Mouse (Mus musculus) erythroblast, embryonic 14.5 days (primary cell): Measurements from ENCODE around the gene Gm44805. TPM values are rescaled to one million over a fixed set of nuclear protein-coding genes. Genes with fewer than 3 reads are reported as not detected.

Source experiments
- H3K27me3 ChIP-seq: 2 replicates; pipeline ENCODE4 v1.6.1; 2012; ENCODE audit warnings: inconsistent platforms; ENCODE audit not compliant: control insufficient read depth
- H3K36me3 ChIP-seq: 2 replicates; pipeline ENCODE4 v1.6.1; 2012; ENCODE audit warnings: mild to moderate bottlenecking, inconsistent platforms; ENCODE audit not compliant: control insufficient read depth
- H3K4me1 ChIP-seq: 2 replicates; pipeline ENCODE4 v1.6.1; 2012; ENCODE audit warnings: inconsistent platforms; ENCODE audit not compliant: control insufficient read depth
- H3K4me3 ChIP-seq: replicated peaks from 2 replicates; pipeline ENCODE3; 2012; ENCODE audit warnings: moderate library complexity, mild to moderate bottlenecking, inconsistent platforms
- H3K9me3 ChIP-seq: 2 replicates; pipeline ENCODE4 v1.6.1; 2012; ENCODE audit warnings: low read length, inconsistent platforms, mixed read lengths; ENCODE audit not compliant: control insufficient read depth
- GATA1 ChIP-seq: IDR thresholded peaks from 2 replicates; pipeline ENCODE4 v1.6.1; 2012; ENCODE audit warnings: low read length, inconsistent platforms, mixed read lengths
- TAL1 ChIP-seq: IDR thresholded peaks from 3 replicates; pipeline ENCODE4 v1.6.1; 2012; ENCODE audit warnings: low read length, inconsistent platforms, mixed read lengths
- polyA plus RNA-seq: library from polyadenylated mRNA; stranded (reverse); fragments of >175 nt; gene quantifications from 2 replicates; pipeline ENCODE4 v1.2.3, GENCODE M21; 2012

The Gm44805 gene
- polyA plus RNA-seq, 1 experiment: not detected

- Histone ChIP-seq H3K27me3 (no peaks in the 10 kb centered on the region), H3K36me3 (no peaks in the 10 kb centered on the region; the same call in 1 of the 2 replicates), H3K4me3 (no peak overlapping the region), H3K4me1 (peaks cover 7% of the 10 kb centered on the region; the same call in 1 of the 2 replicates), H3K9me3 (no peaks in the 10 kb centered on the region)
- TF ChIP-seq GATA1 (no peak), TAL1 (no peak)
Measured at GRCm38 (mm10) chr7:19686521-19686920, 5.3 kb upstream of the Gm44805 start.

DNA sequence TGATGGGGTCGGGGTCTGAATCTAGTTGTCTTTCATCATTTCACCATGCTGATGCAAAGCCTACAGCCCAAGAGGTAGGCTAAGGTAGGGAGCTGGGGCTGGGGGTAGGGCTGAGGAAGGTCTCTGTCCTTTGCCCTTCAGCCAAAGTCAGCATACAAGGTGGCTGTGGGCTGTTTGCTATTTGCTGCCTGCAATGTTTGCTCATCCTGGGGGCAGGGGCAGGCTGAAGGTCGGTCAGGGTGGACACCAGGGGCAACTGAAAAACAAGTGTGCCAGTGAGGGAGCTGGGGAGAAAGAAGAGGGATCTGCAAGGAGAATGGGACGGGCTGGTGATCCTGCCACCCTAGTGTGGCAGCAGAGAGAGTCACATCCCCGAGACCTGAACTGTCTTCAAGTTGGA lies 4.2 kb upstream of the Gm44805 start:
- Histone ChIP-seq H3K9me3 (no peaks in the 10 kb centered on the region), H3K4me1 (peaks cover 10% of the 10 kb centered on the region; the same call in 1 of the 2 replicates), H3K27me3 (no peaks in the 10 kb centered on the region), H3K36me3 (no peaks in the 10 kb centered on the region; the same call in 1 of the 2 replicates), H3K4me3 (no peak overlapping the region)
- TF ChIP-seq GATA1 (no peak), TAL1 (no peak)

DNA sequence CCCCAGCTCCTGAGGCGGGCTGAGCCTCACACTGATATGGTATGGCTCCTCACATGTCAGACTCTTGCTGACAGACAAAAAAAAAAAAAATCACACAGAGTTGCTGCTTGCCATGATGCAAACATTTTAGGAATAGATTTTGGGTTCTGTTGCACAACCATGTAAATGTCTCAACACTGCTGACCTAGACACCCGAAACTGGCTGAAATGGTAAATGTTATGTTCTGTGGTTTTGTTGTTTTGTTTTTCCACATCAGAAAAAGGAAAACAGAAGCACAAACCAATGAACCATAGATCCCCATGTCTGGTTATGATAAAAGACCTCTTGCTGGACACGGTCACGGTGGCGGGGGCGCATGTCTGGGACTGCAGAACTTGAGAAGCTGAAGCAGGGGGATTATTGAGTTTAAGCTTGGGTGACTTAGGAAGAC lies 2.6 kb upstream of the Gm44805 start:
- H3K27me3 ChIP-seq: no peaks in the 10 kb centered on the region
- H3K36me3 ChIP-seq: no peaks in the 10 kb centered on the region
- H3K4me1 ChIP-seq: peaks cover 10% of the 10 kb centered on the region; the same call in 1 of the 2 replicates
- TF ChIP-seq TAL1 (no peak), GATA1 (no peak)
- no peaks in the 10 kb centered on the region for H3K9me3 ChIP-seq
- no peak overlapping the region for H3K4me3 ChIP-seq

DNA sequence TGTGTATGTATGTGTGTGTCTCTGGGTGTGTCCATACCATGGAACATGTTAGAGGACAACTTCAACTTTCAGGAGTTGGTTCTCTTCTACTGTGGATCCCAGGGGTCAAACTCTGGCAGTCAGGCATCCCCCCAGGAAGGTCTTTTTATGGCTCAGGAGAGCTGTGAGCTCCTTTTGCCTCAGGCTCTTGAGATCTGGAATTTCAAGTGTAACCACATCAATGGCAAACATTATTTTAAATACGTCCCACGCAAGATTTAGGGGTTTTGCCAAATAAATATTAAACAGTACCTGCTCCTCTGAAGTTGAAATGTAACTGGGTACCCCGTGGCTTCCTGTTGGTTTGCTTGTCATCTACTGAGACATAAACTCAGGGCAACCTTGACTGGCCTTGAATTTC lies 1.8 kb upstream of the Gm44805 start:
- H3K27me3 ChIP-seq: no peaks in the 10 kb centered on the region
- no peak overlapping the region for H3K4me3 ChIP-seq
- peaks cover 10% of the 10 kb centered on the region; the same call in 1 of the 2 replicates for H3K4me1 ChIP-seq
- no peak for TF ChIP-seq GATA1
- no peak for TF ChIP-seq TAL1
- H3K36me3 ChIP-seq: no peaks in the 10 kb centered on the region
- no peaks in the 10 kb centered on the region for H3K9me3 ChIP-seq

- H3K4me3 ChIP-seq: no peak overlapping the region
- no peaks in the 10 kb centered on the region for H3K27me3 ChIP-seq
- H3K4me1 ChIP-seq: peaks cover 5% of the 10 kb centered on the region; the same call in 1 of the 2 replicates
- no peaks in the 10 kb centered on the region for H3K9me3 ChIP-seq
- TF ChIP-seq TAL1 (no peak), GATA1 (no peak)
- H3K36me3 ChIP-seq: no peaks in the 10 kb centered on the region; the same call in 1 of the 2 replicates
Measured at GRCm38 (mm10) chr7:19680702-19681101, 521 bp downstream of the Gm44805 start.

DNA sequence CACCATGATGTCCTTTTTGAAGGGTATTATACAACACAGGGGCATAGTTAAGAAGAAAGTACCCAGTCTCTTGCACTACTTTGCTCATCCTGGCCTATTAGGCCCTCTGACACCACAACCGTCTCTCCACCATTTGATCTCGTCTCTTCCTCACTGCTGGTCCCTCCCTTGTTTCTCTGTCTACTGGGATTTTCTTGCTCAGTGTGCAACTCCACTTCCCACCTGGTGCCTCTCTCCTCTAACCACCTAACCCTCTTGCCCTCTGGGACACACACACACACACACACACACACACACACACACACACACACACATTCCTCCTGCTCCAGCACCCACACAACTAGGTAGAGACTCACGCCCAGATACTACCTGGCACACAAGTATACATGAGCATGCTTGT lies 2.3 kb downstream of the Gm44805 start:
- TF ChIP-seq TAL1 (no peak), GATA1 (no peak)
- H3K27me3 ChIP-seq: no peaks in the 10 kb centered on the region
- no peaks in the 10 kb centered on the region for H3K9me3 ChIP-seq
- H3K4me3 ChIP-seq: no peak overlapping the region
- peaks cover 5% of the 10 kb centered on the region; the same call in 1 of the 2 replicates for H3K4me1 ChIP-seq
- H3K36me3 ChIP-seq: no peaks in the 10 kb centered on the region; the same call in 1 of the 2 replicates

DNA sequence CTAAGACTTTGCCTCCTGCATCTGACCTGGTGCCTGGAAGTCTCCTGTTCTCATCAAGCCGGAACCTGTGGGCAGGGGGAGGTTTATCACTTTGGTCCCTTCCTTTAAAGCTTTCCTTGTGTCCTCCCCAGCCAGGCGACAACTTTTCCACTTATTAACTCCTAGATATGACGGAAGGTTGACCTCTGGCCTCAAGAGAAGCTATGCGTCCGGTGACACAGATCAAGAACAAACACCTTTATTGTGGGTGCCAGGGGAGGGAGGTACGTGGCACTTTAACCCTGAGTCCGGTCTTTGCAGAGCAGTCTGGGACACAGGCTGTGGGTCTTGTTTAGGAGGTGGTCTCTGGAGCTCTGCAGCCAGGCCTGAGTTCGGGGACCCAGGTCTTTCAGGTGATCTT lies 3.4 kb downstream of the Gm44805 start, which contains the start of gene Apoc2:
TSS of gene Apoc2 (minus strand) at position 70 of the 400 bp plus-strand sequence.
- TF ChIP-seq TAL1 (no peak), GATA1 (no peak)
- Histone ChIP-seq H3K27me3 (no peaks in the 10 kb centered on the region), H3K4me3 (no peak within 1 kb of the TSS), H3K9me3 (no peaks in the 10 kb centered on the region), H3K36me3 (no peaks in the 10 kb centered on the region; the same call in 1 of the 2 replicates), H3K4me1 (peaks cover 5% of the 10 kb centered on the region; the same call in 1 of the 2 replicates)

DNA sequence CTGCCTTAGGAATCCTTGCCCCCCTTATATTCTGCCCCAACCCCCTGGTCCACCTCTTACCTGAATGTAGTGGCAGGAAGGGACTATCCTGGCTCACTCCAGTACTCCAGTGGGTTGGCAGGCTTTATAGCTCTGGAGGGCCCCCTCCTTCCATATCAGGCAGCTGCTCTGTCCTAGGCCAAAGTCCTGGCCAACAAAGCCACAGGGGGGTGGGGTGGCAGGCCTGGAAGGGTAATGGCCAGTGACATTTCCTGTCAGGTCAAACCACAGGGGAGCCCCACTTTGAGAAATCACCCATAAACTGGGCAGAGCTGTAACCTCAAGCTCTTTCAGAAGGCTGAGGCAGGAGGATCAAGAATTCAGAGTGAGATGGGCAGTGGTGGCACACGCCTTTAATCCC lies 4.6 kb downstream of the Gm44805 start:
- Histone ChIP-seq H3K27me3 (no peaks in the 10 kb centered on the region), H3K36me3 (no peaks in the 10 kb centered on the region; the same call in 1 of the 2 replicates), H3K4me1 (peaks cover 3% of the 10 kb centered on the region; the same call in 1 of the 2 replicates), H3K4me3 (peak overlapping the region; percentile 39), H3K9me3 (no peaks in the 10 kb centered on the region)
- TF ChIP-seq GATA1 (no peak), TAL1 (no peak)

- Histone ChIP-seq H3K27me3 (no peaks in the 10 kb centered on the region), H3K9me3 (no peaks in the 10 kb centered on the region), H3K4me1 (no peaks in the 10 kb centered on the region), H3K4me3 (peak overlapping the region; percentile 39), H3K36me3 (no peaks in the 10 kb centered on the region; the same call in 1 of the 2 replicates)
- TF ChIP-seq TAL1 (no peak), GATA1 (no peak)
Measured at GRCm38 (mm10) chr7:19675824-19676223, 5.4 kb downstream of the Gm44805 start.

DNA sequence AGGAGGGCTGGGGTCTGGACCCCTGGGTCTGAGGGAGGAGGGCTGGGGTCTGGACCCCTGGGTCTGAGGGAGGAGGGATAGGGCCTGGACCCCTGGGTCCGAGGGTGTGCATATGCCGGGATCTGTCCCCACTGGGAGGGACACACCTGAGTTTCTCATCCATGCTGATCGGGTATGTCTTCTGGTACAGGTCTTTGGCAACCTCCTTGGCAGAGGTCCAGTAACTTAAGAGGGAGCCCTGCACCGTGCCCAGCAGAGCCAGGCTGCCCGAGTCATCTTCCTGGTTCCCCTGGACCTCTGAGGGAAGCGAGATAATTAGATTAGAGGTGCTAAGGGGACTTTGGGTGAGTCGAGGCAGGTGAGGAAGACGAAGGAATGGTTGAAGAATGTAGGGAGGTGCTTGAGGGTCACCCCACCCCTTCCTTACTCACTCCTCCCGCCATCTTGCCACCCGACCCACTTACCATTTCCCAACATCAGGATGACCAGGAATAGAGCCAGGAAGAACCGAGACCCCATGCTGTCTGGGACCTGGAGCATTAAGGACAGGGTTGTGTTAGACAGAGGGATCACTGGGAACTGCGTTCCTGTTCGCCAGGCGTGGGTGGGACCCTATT lies 8.0 kb downstream of the Gm44805 start:
- Histone ChIP-seq H3K27me3 (no peaks in the 10 kb centered on the region), H3K9me3 (no peaks in the 10 kb centered on the region), H3K4me3 (no peak overlapping the region), H3K36me3 (no peaks in the 10 kb centered on the region; the same call in 1 of the 2 replicates), H3K4me1 (peaks cover 12% of the 10 kb centered on the region)
- TF ChIP-seq GATA1 (no peak), TAL1 (no peak)
